Mouse (Mus musculus) heart, postnatal 0 days (tissue): ENCODE results near the gene Tpd52l1.

Source experiments
- CTCF ChIP-seq: IDR thresholded peaks from 2 replicates; pipeline ENCODE4 v1.5.1; 2016; ENCODE audit warnings: antibody characterized with exemption, control low read depth, low read depth
- EP300 ChIP-seq: IDR thresholded peaks from 2 replicates; pipeline ENCODE4 v1.6.1; 2016; ENCODE audit warnings: antibody characterized with exemption, low read depth

DNA sequence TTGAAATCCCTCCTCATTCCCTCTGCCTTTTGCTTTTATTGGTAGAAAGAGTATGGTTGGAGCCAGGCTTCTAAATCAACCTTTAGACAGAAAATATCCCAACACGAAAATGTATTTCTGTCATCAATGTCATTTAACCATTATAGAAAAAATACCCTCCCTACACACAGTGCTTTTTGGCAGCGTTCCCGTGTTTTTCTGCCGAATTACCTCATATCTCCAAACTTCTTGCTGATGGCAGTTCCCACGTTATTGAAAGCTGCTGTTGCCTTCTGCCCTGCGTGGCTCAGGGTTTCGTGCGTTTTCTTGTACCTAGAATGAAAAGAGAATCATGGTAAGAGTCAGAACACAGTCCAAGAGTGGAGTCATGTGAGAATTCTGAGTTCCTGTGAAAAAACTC lies 99.4 kb downstream of the Tpd52l1 start:
- TF ChIP-seq CTCF (no peak), EP300 (no peak)
